Mouse (Mus musculus): ENCODE measurements around the gene Syn3. TPM values are rescaled to one million over a fixed set of nuclear protein-coding genes. Genes with fewer than 3 reads are reported as not detected.
"Not testable (repeated sequence)": the region's sequence is repeated elsewhere in the genome, so short reads cannot be mapped to it uniquely, and the experiment has no call there.

Syn3 gene
- 4.4 and 4.5 TPM in 2 replicates for polyA plus RNA-seq (2014; fragmentation: Nextera tagmentation; extraction: Ambion mirVana)

GRCm38 (mm10) chr10:86498673-86499391 is at the start of gene Syn3:
Gene Syn3, minus strand, starts transcription at chr10:86498896.
- ATAC-seq (ENCODE audit: low FRiP score) (peak; percentile 100), DNase-seq (ENCODE audit: low spot score, missing footprints) (peak; percentile 97)
- peak within 1 kb of the TSS; percentile 62 for H3K4me3 ChIP-seq (ENCODE audit: low read depth, low read length)
- no peaks in the 10 kb centered on the region for H3K9me3 ChIP-seq (ENCODE audit: control insufficient read depth, low read length)
- H3K27ac ChIP-seq (ENCODE audit: low read depth, low read length), result no peak within 1 kb of the TSS
- no peaks in the 10 kb centered on the region for H3K36me3 ChIP-seq (ENCODE audit: control insufficient read depth, insufficient read depth, low read length)
- no peaks in the 10 kb centered on the region for H3K27me3 ChIP-seq (ENCODE audit: control insufficient read depth, insufficient read depth, low read length)
- H3K4me2 ChIP-seq, result peak within 1 kb of the TSS; percentile 80
- peak within 1 kb of the TSS; percentile 89 for H3K9ac ChIP-seq (ENCODE audit: low read length)
- WGBS, result 1% methylated on average over 21 of the region's 21 CpGs
- peaks cover 5% of the 10 kb centered on the region; the same call in 1 of the 2 replicates for H3K4me1 ChIP-seq (ENCODE audit: control insufficient read depth, insufficient read depth, low read length)

GRCm38 (mm10) chr10:86526357-86526874 is 27.7 kb upstream of the Syn3 start:
- not testable (repeated sequence) for H3K4me1 ChIP-seq (ENCODE audit: control insufficient read depth, insufficient read depth, low read length); DNase-seq (ENCODE audit: low spot score, missing footprints); H3K4me2 ChIP-seq; ATAC-seq (ENCODE audit: low FRiP score); H3K27ac ChIP-seq (ENCODE audit: low read depth, low read length); H3K27me3 ChIP-seq (ENCODE audit: control insufficient read depth, insufficient read depth, low read length); H3K9ac ChIP-seq (ENCODE audit: low read length); H3K4me3 ChIP-seq (ENCODE audit: low read depth, low read length); H3K9me3 ChIP-seq (ENCODE audit: control insufficient read depth, low read length); H3K36me3 ChIP-seq (ENCODE audit: control insufficient read depth, insufficient read depth, low read length)
- WGBS, result 89% methylated on average over 2 of the region's 5 CpGs

GRCm38 (mm10) chr10:86513801-86514200 is 15.1 kb upstream of the Syn3 start:
- Histone ChIP-seq H3K27me3 (ENCODE audit: control insufficient read depth, insufficient read depth, low read length) (no peaks in the 10 kb centered on the region), H3K9ac (ENCODE audit: low read length) (no peak overlapping the region), H3K36me3 (ENCODE audit: control insufficient read depth, insufficient read depth, low read length) (no peaks in the 10 kb centered on the region), H3K27ac (ENCODE audit: low read depth, low read length) (no peak overlapping the region), H3K4me2 (no peak overlapping the region), H3K4me1 (ENCODE audit: control insufficient read depth, insufficient read depth, low read length) (no peaks in the 10 kb centered on the region), H3K4me3 (ENCODE audit: low read depth, low read length) (no peak overlapping the region), H3K9me3 (ENCODE audit: control insufficient read depth, low read length) (no peaks in the 10 kb centered on the region)
- no peak for DNase-seq (ENCODE audit: low spot score, missing footprints)
- no peak for ATAC-seq (ENCODE audit: low FRiP score)
- WGBS, result 85% methylated on average over 4 of the region's 4 CpGs

GRCm38 (mm10) chr10:86510941-86511340 is 12.2 kb upstream of the Syn3 start:
- DNase-seq (ENCODE audit: low spot score, missing footprints) (no peak), ATAC-seq (ENCODE audit: low FRiP score) (no peak)
- H3K36me3 ChIP-seq (ENCODE audit: control insufficient read depth, insufficient read depth, low read length), result no peaks in the 10 kb centered on the region
- H3K27ac ChIP-seq (ENCODE audit: low read depth, low read length), result no peak overlapping the region
- no peak overlapping the region for H3K9ac ChIP-seq (ENCODE audit: low read length)
- no peaks in the 10 kb centered on the region for H3K4me1 ChIP-seq (ENCODE audit: control insufficient read depth, insufficient read depth, low read length)
- no peaks in the 10 kb centered on the region for H3K27me3 ChIP-seq (ENCODE audit: control insufficient read depth, insufficient read depth, low read length)
- no peak overlapping the region for H3K4me2 ChIP-seq
- H3K9me3 ChIP-seq (ENCODE audit: control insufficient read depth, low read length), result no peaks in the 10 kb centered on the region
- no peak overlapping the region for H3K4me3 ChIP-seq (ENCODE audit: low read depth, low read length)

GRCm38 (mm10) chr10:86502063-86502462 is 3.4 kb upstream of the Syn3 start:
- Histone ChIP-seq H3K27me3 (ENCODE audit: control insufficient read depth, insufficient read depth, low read length) (no peaks in the 10 kb centered on the region), H3K4me2 (no peak overlapping the region), H3K9ac (ENCODE audit: low read length) (no peak overlapping the region), H3K4me3 (ENCODE audit: low read depth, low read length) (no peak overlapping the region), H3K9me3 (ENCODE audit: control insufficient read depth, low read length) (no peaks in the 10 kb centered on the region), H3K36me3 (ENCODE audit: control insufficient read depth, insufficient read depth, low read length) (no peaks in the 10 kb centered on the region), H3K27ac (ENCODE audit: low read depth, low read length) (no peak overlapping the region), H3K4me1 (ENCODE audit: control insufficient read depth, insufficient read depth, low read length) (peaks cover 5% of the 10 kb centered on the region; the same call in 1 of the 2 replicates)
- 79% methylated on average over 2 of the region's 2 CpGs for WGBS
- no peak for ATAC-seq (ENCODE audit: low FRiP score)
- DNase-seq (ENCODE audit: low spot score, missing footprints), result no peak

GRCm38 (mm10) chr10:86498051-86498672 is 534 bp downstream of the Syn3 start:
- H3K4me1 ChIP-seq (ENCODE audit: control insufficient read depth, insufficient read depth, low read length), result peaks cover 5% of the 10 kb centered on the region; the same call in 1 of the 2 replicates
- peak overlapping the region; percentile 80 for H3K4me2 ChIP-seq
- ATAC-seq (ENCODE audit: low FRiP score) (peak; percentile 83), DNase-seq (ENCODE audit: low spot score, missing footprints) (no peak)
- no peaks in the 10 kb centered on the region for H3K9me3 ChIP-seq (ENCODE audit: control insufficient read depth, low read length)
- WGBS, result 4% methylated on average over 12 of the region's 12 CpGs
- H3K9ac ChIP-seq (ENCODE audit: low read length), result peak overlapping the region; percentile 89
- no peak overlapping the region for H3K27ac ChIP-seq (ENCODE audit: low read depth, low read length)
- H3K36me3 ChIP-seq (ENCODE audit: control insufficient read depth, insufficient read depth, low read length), result no peaks in the 10 kb centered on the region
- H3K4me3 ChIP-seq (ENCODE audit: low read depth, low read length), result peak overlapping the region; percentile 62
- no peaks in the 10 kb centered on the region for H3K27me3 ChIP-seq (ENCODE audit: control insufficient read depth, insufficient read depth, low read length)

GRCm38 (mm10) chr10:86495851-86496250 is 2.8 kb downstream of the Syn3 start:
- Histone ChIP-seq H3K9me3 (ENCODE audit: control insufficient read depth, low read length) (no peaks in the 10 kb centered on the region), H3K36me3 (ENCODE audit: control insufficient read depth, insufficient read depth, low read length) (no peaks in the 10 kb centered on the region), H3K4me1 (ENCODE audit: control insufficient read depth, insufficient read depth, low read length) (peaks cover 5% of the 10 kb centered on the region; the same call in 1 of the 2 replicates), H3K9ac (ENCODE audit: low read length) (no peak overlapping the region), H3K4me3 (ENCODE audit: low read depth, low read length) (no peak overlapping the region), H3K27ac (ENCODE audit: low read depth, low read length) (no peak overlapping the region), H3K27me3 (ENCODE audit: control insufficient read depth, insufficient read depth, low read length) (no peaks in the 10 kb centered on the region), H3K4me2 (no peak overlapping the region)
- ATAC-seq (ENCODE audit: low FRiP score) (no peak), DNase-seq (ENCODE audit: low spot score, missing footprints) (no peak)
- WGBS, result 95% methylated on average over 2 of the region's 2 CpGs

GRCm38 (mm10) chr10:86493140-86493539 is 5.6 kb downstream of the Syn3 start:
- no peaks in the 10 kb centered on the region for H3K9me3 ChIP-seq (ENCODE audit: control insufficient read depth, low read length)
- no peak for DNase-seq (ENCODE audit: low spot score, missing footprints)
- ATAC-seq (ENCODE audit: low FRiP score), result no peak
- no peak overlapping the region for H3K27ac ChIP-seq (ENCODE audit: low read depth, low read length)
- no peaks in the 10 kb centered on the region for H3K36me3 ChIP-seq (ENCODE audit: control insufficient read depth, insufficient read depth, low read length)
- WGBS, result 79% methylated on average over 5 of the region's 5 CpGs
- H3K9ac ChIP-seq (ENCODE audit: low read length), result no peak overlapping the region
- no peak overlapping the region for H3K4me2 ChIP-seq
- H3K4me1 ChIP-seq (ENCODE audit: control insufficient read depth, insufficient read depth, low read length), result peaks cover 4% of the 10 kb centered on the region; the same call in 1 of the 2 replicates
- no peak overlapping the region for H3K4me3 ChIP-seq (ENCODE audit: low read depth, low read length)
- no peaks in the 10 kb centered on the region for H3K27me3 ChIP-seq (ENCODE audit: control insufficient read depth, insufficient read depth, low read length)

Measured in midbrain, embryonic 11.5 days (tissue).